Mouse (Mus musculus) gastrocnemius, postnatal 36 days (tissue): ENCODE measurements around the gene Emc6. TPM values are rescaled to one million over a fixed set of nuclear protein-coding genes. Genes with fewer than 3 reads are reported as not detected.

Experiments
- DNase-seq, 2 experiments: peaks; one replicate each; pipeline ENCODE4 v3.0.0; 2022
- intact Hi-C: fragments of 180-260 bp; cut with DNase I; formaldehyde crosslinking; loops from one replicate; pipeline ENCODE4 v1.15.1; 2025
- total RNA-seq, 2 experiments: library from RNA; stranded (reverse); gene quantifications; 2 replicates each; pipeline ENCODE4 v1.2.3; 2021

The Emc6 gene
- total RNA-seq, 2 experiments from 2014 or later: 74.4 to 90.9 TPM

DNA sequence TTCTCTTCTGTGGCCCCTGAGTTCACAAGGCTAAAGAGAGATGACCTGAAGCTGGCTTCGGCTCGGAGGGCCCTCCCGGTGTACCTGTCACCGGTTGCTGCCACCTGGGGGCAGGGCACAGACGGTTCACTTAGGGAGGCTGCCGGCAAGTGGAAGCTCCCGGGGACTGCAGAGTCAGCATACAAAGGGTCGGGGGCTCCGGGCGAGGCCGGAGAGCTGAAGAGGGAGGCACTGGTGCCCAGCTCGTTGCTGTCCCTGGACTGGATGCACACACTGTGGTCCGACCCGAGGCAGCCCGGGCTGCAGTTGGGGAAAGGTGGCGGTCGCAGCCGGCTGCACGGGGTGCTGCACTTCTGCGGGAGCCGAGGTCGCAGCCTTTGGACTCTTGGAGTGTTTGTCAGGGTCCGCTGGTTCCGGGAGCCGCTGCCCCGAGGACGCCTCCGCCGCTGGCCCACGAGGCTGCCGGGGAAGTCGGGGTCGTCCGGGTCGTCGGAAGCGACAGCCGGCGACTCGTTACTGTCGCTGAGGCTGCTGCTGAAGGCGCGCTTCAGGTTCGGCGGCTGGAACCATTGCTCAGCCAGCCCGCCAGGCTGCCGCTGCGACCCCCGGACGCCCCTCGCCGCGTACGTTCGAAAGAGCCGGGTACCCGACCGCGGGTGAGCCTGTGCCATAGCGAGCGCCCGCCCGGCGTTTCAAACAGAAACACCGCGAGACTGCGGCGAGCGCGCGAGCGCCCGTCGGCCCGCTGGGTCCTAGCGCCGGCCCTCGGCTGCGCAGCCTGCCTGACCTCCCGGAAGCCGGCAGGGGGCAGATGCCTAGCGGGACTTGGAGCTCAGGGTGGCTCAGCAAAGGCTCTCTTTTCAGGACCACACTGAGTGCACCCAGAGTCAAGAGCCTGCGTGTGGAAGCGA lies 39.0 kb downstream of the Emc6 start, which contains the start of gene Haspin:
TSS of gene Haspin (minus strand) at position 704 of the 911 bp plus-strand sequence.
- intact Hi-C loops: loop anchor here (2.0 kb wide), 2 partner anchors 23 to 31 kb away; partner anchors contain the start of gene P2rx5
- peak; percentile 85 to 86 for DNase-seq

DNA sequence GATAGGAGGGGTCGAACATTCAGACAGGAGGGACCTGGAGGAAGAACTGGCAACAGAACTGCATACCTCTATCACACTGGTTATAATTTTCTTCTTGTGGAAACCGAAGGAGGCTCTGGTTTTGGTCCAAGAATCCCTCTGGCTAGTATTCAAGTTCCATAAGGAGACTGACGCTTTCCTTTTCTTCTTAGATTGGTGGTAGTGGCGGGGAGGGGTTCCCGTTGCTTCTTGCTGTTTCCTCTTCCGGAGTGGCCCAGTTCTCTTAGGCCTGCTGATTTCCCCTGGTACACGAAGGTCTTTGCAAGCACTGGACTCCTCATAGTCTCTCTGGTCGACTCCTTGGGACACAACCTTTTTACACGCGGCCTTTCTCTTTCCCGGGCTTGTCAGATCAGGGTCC lies 39.7 kb downstream of the Emc6 start:
- intact Hi-C loops: no loop called here
- no peak for DNase-seq

DNA sequence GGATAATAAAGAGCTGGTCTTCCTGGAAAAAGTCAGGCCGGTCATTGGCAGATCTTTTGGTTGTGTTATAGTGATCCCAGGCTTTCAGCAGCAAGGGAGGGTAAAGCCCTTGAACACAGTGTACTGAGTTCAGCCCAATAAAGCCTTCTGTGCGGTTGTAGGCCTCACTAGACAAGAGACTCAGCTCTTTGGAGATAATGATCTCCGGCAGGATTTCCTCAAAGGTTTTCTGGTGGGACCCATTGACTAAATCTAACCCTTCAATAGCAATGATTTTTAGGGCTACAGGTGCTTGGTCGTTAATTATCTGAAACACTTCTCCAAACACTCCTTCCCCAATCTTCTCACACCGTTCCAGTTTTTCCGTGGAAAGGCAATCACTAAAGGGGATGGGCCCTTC lies 40.2 kb downstream of the Emc6 start:
- intact Hi-C loops: no loop called here
- DNase-seq: no peak

DNA sequence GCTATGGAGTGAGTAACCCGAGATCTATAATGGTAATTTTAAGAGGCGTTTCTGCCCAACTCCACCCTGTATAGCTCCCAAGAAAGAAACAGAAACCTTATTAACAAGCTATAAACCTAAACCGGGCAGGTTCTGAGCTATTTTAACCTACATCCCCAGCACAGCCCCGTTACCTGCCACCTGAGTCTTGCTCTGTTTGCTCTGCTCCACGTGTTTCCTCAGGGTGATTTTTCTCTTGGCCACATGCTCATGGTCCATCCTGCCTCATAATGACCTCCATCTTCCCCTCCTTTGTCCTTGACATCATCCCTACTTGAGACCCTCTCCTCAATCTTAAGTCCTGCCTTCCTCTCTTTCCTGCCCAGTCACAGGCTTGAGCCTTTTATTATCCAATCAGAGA lies 42.6 kb downstream of the Emc6 start:
- intact Hi-C loops: no loop called here
- no peak for DNase-seq

DNA sequence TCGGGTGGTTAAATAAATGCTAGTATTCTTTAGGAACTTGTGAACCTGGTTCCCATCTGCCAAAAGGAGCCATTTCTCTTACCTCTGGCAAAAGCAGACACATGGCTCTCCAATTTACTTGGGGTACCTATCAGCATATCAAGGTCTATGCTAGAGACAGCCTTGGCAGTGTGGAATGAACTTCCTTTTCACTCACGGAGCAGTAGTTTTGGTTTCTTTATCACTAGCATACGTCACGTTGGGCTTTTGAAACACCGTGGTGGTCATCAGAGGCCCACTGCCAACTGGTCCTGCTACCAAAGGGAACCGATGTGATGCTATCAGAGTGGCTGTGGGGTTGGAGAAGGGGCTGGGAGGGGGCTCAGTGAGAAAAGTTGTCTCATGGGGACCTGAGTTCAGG lies 43.8 kb downstream of the Emc6 start:
- intact Hi-C loops: no loop called here

DNA sequence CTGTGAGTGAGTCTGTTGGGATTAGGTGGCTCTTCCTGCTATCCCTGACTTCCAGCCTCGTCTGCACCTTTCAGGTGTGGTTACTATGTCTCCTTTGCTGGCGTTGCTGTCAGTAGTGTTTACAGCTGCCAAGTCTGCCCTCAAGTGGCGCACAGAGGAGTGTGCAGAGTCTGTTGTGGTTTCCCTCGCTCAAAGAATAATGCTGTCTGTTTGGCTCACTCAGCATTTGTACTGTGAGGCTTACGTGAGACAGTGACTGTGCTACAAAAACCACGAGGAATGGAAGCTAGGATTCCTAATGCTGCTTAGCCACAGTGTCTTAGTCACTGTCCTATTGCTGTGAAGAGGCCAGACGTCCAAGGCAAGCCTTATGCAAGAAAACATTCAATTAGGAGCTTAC lies 45.8 kb downstream of the Emc6 start:
- intact Hi-C loops: no loop called here
- DNase-seq: no peak

More for the DNA sequence above, 43.8 kb downstream of the Emc6 start:
- no peak for DNase-seq

DNA sequence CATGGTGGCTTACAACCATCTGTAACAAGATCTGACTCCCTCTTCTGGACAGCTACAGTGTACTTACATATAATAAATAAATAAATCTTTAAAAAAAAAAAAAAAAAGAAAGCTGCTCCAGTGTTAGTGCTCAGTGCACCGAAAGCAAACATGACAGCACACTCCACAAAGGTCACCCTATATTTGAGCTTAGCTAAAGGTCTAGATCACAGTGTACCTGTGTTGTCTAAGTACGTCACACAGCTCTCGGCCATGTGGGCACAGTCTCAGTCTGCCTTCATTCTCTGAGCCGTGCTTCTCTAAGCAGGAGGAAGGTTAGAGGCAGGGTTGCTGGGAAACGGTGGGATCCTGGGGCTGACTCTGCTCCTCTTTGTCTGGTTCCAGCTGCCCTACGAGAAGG lies 50.3 kb downstream of the Emc6 start:
- intact Hi-C loops: no loop called here

More for the DNA sequence above, 50.3 kb downstream of the Emc6 start:
- DNase-seq: no peak

Other genes with a start within 250 kb of the Emc6 start
- 1 to 10 TPM; 6.4 to 7.6 TPM for gene Atp2a3, start 215.9 kb downstream of the Emc6 start, total RNA-seq
- under 1 TPM; 0.20 to 0.32 TPM for gene P2rx1, start 177.9 kb downstream of the Emc6 start, total RNA-seq
- gene Camkk1, start 158.0 kb downstream of the Emc6 start, total RNA-seq: 1 to 10 TPM in 1 of 2 experiments, under 1 TPM in 1; 0.71 to 1.2 TPM
- 1 to 10 TPM; 2.6 to 2.9 TPM for gene Ncbp3, start 129.3 kb downstream of the Emc6 start, total RNA-seq
- under 1 TPM; 0.07 to 0.13 TPM for gene Itgae, start 86.5 kb downstream of the Emc6 start, total RNA-seq
- gene Haspin, start 38.7 kb downstream of the Emc6 start, total RNA-seq: under 1 TPM; 0.15 to 0.18 TPM
- 1 to 10 TPM; 6.9 to 8.6 TPM for gene P2rx5, start 16.6 kb downstream of the Emc6 start, total RNA-seq
- 10 to 100 TPM in 1 of 2 experiments, 1 to 10 TPM in 1; 9.3 to 10.5 TPM for gene Tax1bp3, start within 50 bp of the Emc6 start, total RNA-seq
- gene Ctns, start 22.0 kb upstream of the Emc6 start, total RNA-seq: 1 to 10 TPM; 5.3 to 5.5 TPM
- under 1 TPM; 0.47 to 0.69 TPM for gene Shpk, start 22.4 kb upstream of the Emc6 start, total RNA-seq
- under 1 TPM; 0.15 TPM for gene Trpv1, start 57.3 kb upstream of the Emc6 start, total RNA-seq
- gene Trpv3, start 90.4 kb upstream of the Emc6 start, total RNA-seq: not detected
- 1 to 10 TPM; 1.7 to 3.8 TPM for gene Aspa, start 152.6 kb upstream of the Emc6 start, total RNA-seq
- gene Gm49340, start 152.7 kb upstream of the Emc6 start, total RNA-seq: not detected
- not detected for gene Spata22, start 152.7 kb upstream of the Emc6 start, total RNA-seq
- not detected for gene Olfr20, start 173.7 kb upstream of the Emc6 start, total RNA-seq
- gene Olfr376, start 194.2 kb upstream of the Emc6 start, total RNA-seq: not detected
- not detected for gene Olfr1, start 222.6 kb upstream of the Emc6 start, total RNA-seq